ENCODE assay signal across 22 mouse cellular contexts in genomic region chr1:71755435-71755834, GRCm38 (mm10).
DNase-seq lines count a peak whose midpoint lies in the region; ATAC-seq and TF ChIP-seq lines count a peak whose summit lies in the region.
"Had no signal": no experiment of that assay in that cellular context is flagged by ENCODE, and none has a peak within 500 bp of the region (broad histone marks: within the 10 kb centered on the region; RNA-seq: fewer than 3 reads in every experiment).

No protein-coding gene starts in this region.

- H3K27me3 ChIP-seq in embryonic facial prominence, embryonic 14.5 days (replicated peaks; ENCODE audit: control insufficient read depth, insufficient read depth, low read length) = no peaks in the 10 kb centered on the region
- no peaks in the 10 kb centered on the region for H3K27me3 ChIP-seq in embryonic facial prominence, embryonic 10.5 days (replicated peaks; ENCODE audit: low read depth, poor library complexity, severe bottlenecking)
- H3K27me3 ChIP-seq in lung, postnatal 0 days (replicated peaks; ENCODE audit: insufficient read depth, low read length) = no peaks in the 10 kb centered on the region
- no peaks in the 10 kb centered on the region for H3K27me3 ChIP-seq in myocyte (ENCODE audit: control insufficient read depth, insufficient read depth, insufficient read length)
- H3K27me3 ChIP-seq: embryonic facial prominence, embryonic 12.5 days; heart, embryonic 15.5 days; hindbrain, embryonic 15.5 days had no signal

- H3K9me3 ChIP-seq in embryonic facial prominence, embryonic 14.5 days (ENCODE audit: control insufficient read depth, low read length) = 0 out of 2 replicates have a peak, but pooled peaks cover 10% of the 10 kb centered on the region
- 0 out of 2 replicates have a peak, but pooled peaks cover 6% of the 10 kb centered on the region for H3K9me3 ChIP-seq in embryonic facial prominence, embryonic 10.5 days
- no peaks in the 10 kb centered on the region for H3K9me3 ChIP-seq in lung, postnatal 0 days (ENCODE audit: low read length)
- H3K9me3 ChIP-seq: embryonic facial prominence, embryonic 12.5 days; heart, embryonic 15.5 days; hindbrain, embryonic 15.5 days had no signal

- no peak overlapping the region for H3K4me3 ChIP-seq in embryonic facial prominence, embryonic 14.5 days (ENCODE audit: low read depth, low read length)
- no peak overlapping the region for H3K4me3 ChIP-seq in embryonic facial prominence, embryonic 10.5 days
- no peak overlapping the region for H3K4me3 ChIP-seq in lung, postnatal 0 days (ENCODE audit: low read depth, low read length)
- H3K4me3 ChIP-seq in myocyte = no peak overlapping the region
- H3K4me3 ChIP-seq: embryonic facial prominence, embryonic 12.5 days; forebrain, embryonic 10.5 days; gastrocnemius, adult 2 months; heart, embryonic 15.5 days; hindbrain, embryonic 10.5 days; hindbrain, embryonic 15.5 days had no signal

- ATAC-seq in embryonic facial prominence, embryonic 14.5 days (ENCODE audit: low read depth) = no peak
- no peak for ATAC-seq in lung, postnatal 0 days
- ATAC-seq in monocyte, adult 5-6 weeks (replicated peaks; ENCODE audit: insufficient number of reproducible peaks, low FRiP score, low TSS enrichment, poor library complexity, severe bottlenecking) = no peak
- ATAC-seq: forebrain, embryonic 14.5 days; intestine, embryonic 16.5 days had no signal

- H3K27ac ChIP-seq in embryonic facial prominence, embryonic 14.5 days (replicated peaks; ENCODE audit: low read depth, low read length) = no peak overlapping the region
- no peak overlapping the region for H3K27ac ChIP-seq in embryonic facial prominence, embryonic 10.5 days (replicated peaks)
- no peak overlapping the region for H3K27ac ChIP-seq in lung, postnatal 0 days (ENCODE audit: low read length)
- H3K27ac ChIP-seq: embryonic facial prominence, embryonic 12.5 days; forebrain, embryonic 10.5 days; gastrocnemius, adult 2 months; heart, embryonic 15.5 days; hindbrain, embryonic 10.5 days; hindbrain, embryonic 15.5 days had no signal

- no peak overlapping the region for H3K4me2 ChIP-seq in embryonic facial prominence, embryonic 14.5 days (ENCODE audit: low read depth, low read length)
- H3K4me2 ChIP-seq in lung, postnatal 0 days (replicated peaks; ENCODE audit: low read depth, low read length) = no peak overlapping the region
- H3K4me2 ChIP-seq in myocyte (ENCODE audit: low read depth) = peak overlapping the region; percentile 45
- H3K4me2 ChIP-seq: embryonic facial prominence, embryonic 12.5 days; heart, embryonic 11.5 days; heart, embryonic 15.5 days; hindbrain, embryonic 15.5 days had no signal

- no peak overlapping the region for H3ac ChIP-seq in myocyte (ENCODE audit: control insufficient read depth, insufficient read length)

- WGBS in embryonic facial prominence, embryonic 14.5 days = 50% methylated on average over 9 of the region's 9 CpGs
- WGBS in embryonic facial prominence, embryonic 10.5 days = 68% methylated on average over 9 of the region's 9 CpGs
- 33% methylated on average over 9 of the region's 9 CpGs for WGBS in lung, postnatal 0 days

- H3K9ac ChIP-seq in embryonic facial prominence, embryonic 14.5 days (ENCODE audit: low read depth, low read length) = no peak overlapping the region
- no peak overlapping the region for H3K9ac ChIP-seq in lung, postnatal 0 days (replicated peaks; ENCODE audit: low read depth)
- H3K9ac ChIP-seq: embryonic facial prominence, embryonic 12.5 days; heart, embryonic 15.5 days; hindbrain, embryonic 15.5 days had no signal

- TF ChIP-seq CTCF in lung, postnatal 0 days (IDR thresholded peaks at IDR 0.05) = no peak

- H3K4me1 ChIP-seq in embryonic facial prominence, embryonic 14.5 days (ENCODE audit: control insufficient read depth, insufficient read depth, low read length) = no peaks in the 10 kb centered on the region
- no peaks in the 10 kb centered on the region for H3K4me1 ChIP-seq in embryonic facial prominence, embryonic 10.5 days
- H3K4me1 ChIP-seq in lung, postnatal 0 days (ENCODE audit: insufficient read depth, low read depth, low read length) = no peaks in the 10 kb centered on the region
- H3K4me1 ChIP-seq: embryonic facial prominence, embryonic 12.5 days; forebrain, embryonic 10.5 days; heart, embryonic 15.5 days; hindbrain, embryonic 15.5 days had no signal

- no peak for TF ChIP-seq POLR2A in myocyte (IDR thresholded peaks at IDR 0.05; ENCODE audit: insufficient read length, low read depth)

- H3K79me2 ChIP-seq in myocyte (ENCODE audit: control insufficient read depth, insufficient read depth) = no peaks in the 10 kb centered on the region

- no peaks in the 10 kb centered on the region for H3K36me3 ChIP-seq in embryonic facial prominence, embryonic 14.5 days (ENCODE audit: control insufficient read depth, insufficient read depth, low read length)
- H3K36me3 ChIP-seq in embryonic facial prominence, embryonic 10.5 days (replicated peaks) = no peaks in the 10 kb centered on the region
- H3K36me3 ChIP-seq in lung, postnatal 0 days (ENCODE audit: insufficient read depth, low read length) = no peaks in the 10 kb centered on the region
- H3K36me3 ChIP-seq in myocyte (ENCODE audit: control insufficient read depth, insufficient read depth) = no peaks in the 10 kb centered on the region
- H3K36me3 ChIP-seq: embryonic facial prominence, embryonic 12.5 days; forebrain, embryonic 10.5 days; heart, embryonic 15.5 days; hindbrain, embryonic 10.5 days; hindbrain, embryonic 15.5 days had no signal

- no peak for TF ChIP-seq EP300 in lung, postnatal 0 days (IDR thresholded peaks at IDR 0.05)

- intact Hi-C loops in left cerebral cortex, postnatal 4 days (cut with DNase I) = no loop called here

- peak; percentile 25 for DNase-seq in embryonic facial prominence, embryonic 14.5 days (ENCODE audit: low spot score)
- no peak for DNase-seq in embryonic facial prominence, embryonic 10.5 days (ENCODE audit: low spot score)
- peak; percentile 16 for DNase-seq in lung, postnatal 0 days (ENCODE audit: low spot score)
- DNase-seq in lung, adult 18-20 months = no peak
- DNase-seq in NIH3T3 (ENCODE audit: low read depth) = peak; percentile 83
- DNase-seq in left cerebral cortex, postnatal 4 days = no peak
- DNase-seq: adrenal gland, postnatal 25 days; cerebellum, adult 2 months; cerebellum, postnatal 10 days; embryo, embryonic 11 days; gastrocnemius, adult 2 months; gastrocnemius, postnatal 25 days had no signal

TF ChIP-seq in myocyte, 11 proteins besides CTCF, POLR2A, EP300 and RAD21:
- TF ChIP-seq CEBPB (IDR thresholded peaks at IDR 0.05; ENCODE audit: insufficient read depth, poor library complexity, severe bottlenecking) (no peak), MYOD1 (IDR thresholded peaks at IDR 0.05; ENCODE audit: control insufficient read depth in 1 of 3, insufficient read length in 2 of 3, low read depth in 2 of 3) (no peak), SRF (IDR thresholded peaks at IDR 0.05; ENCODE audit: control insufficient read depth, insufficient read length, low read depth) (no peak), TCF12 (IDR thresholded peaks at IDR 0.05; ENCODE audit: insufficient read depth, poor library complexity, severe bottlenecking) (no peak), MYOG (IDR thresholded peaks at IDR 0.05; ENCODE audit: control insufficient read depth in 1 of 3, insufficient read depth in 1 of 3, insufficient read length in 2 of 3, low read depth in 2 of 3) (no peak), POLR2AphosphoS2 (IDR thresholded peaks at IDR 0.05; ENCODE audit: insufficient read length, low read depth) (no peak), REST (IDR thresholded peaks at IDR 0.05; ENCODE audit: insufficient read depth, insufficient read length) (no peak), E2F4 (IDR thresholded peaks at IDR 0.05; ENCODE audit: insufficient read depth) (no peak)

Comparison
In these comparisons a context has a peak if more than half of its experiments do, and no peak if none do; other contexts are left out.
1. DNase-seq: peak in embryonic facial prominence, embryonic 14.5 days (single experiment), lung, postnatal 0 days (single experiment) and NIH3T3 (single experiment); none in embryonic facial prominence, embryonic 10.5 days (single experiment), lung, adult 18-20 months (0 of 2) and left cerebral cortex, postnatal 4 days (single experiment).